Mouse (Mus musculus) B cell, adult 67 days (primary cell): ENCODE data around the gene Arl2. TPM values are rescaled to one million over a fixed set of nuclear protein-coding genes. Genes with fewer than 3 reads are reported as not detected.

Experiments used
- total RNA-seq, 2 experiments: library from RNA; stranded (reverse); gene quantifications; 4 replicates each; pipeline ENCODE4 v1.2.4; 2023

The Arl2 gene
- 10 to 100 TPM; 31.4 to 32.2 TPM for total RNA-seq

DNA sequence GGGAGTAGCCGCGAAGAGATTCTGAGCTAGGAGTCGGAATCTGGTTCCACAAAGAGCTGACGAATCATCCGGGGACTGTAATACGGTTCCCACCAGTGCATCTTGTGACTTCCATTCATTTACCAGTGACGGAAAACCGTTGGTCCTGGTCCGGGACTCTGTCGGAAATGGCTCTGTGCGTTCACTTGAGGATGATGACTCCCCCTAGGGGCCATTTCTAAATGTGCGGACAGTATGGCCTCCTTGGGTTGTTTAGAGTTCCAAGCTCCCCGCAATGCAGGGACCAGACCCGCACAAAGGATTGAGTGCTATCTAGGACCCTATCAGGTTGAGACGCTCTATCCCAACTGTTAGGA, at the start of gene Arl2:
TSS of gene Arl2 (minus strand) at position 155 of the 356 bp plus-strand sequence.

DNA sequence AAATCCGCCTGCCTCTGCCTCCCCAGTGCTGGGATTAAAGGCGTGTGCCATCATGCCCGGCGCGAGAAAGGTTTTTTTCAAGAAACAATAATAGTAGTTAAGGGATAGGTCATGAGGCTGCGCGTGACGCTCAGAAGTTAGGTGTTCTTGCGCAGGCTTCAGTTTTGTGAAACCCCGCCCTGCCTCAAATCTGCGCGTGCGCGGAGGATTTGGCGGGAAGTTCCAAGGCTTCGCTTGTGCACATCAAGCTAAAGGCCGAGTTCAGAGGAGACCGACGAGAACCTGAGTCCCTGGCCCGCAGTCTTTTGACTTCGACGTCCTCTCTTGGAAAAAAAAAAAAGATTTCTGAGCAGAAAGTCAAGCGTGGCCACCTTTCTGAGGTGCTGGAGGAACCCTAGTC, 42.8 kb upstream of the Arl2 start, which contains the start of gene Majin:
TSS of gene Majin (plus strand) at position 258 of the 400 bp plus-strand sequence.

GRCm38 (mm10) chr19:6140678-6141393, 512 bp downstream of the Arl2 start, which contains the start of gene Batf2:
Gene Batf2 (plus strand): TSS chr19:6140983.

DNA sequence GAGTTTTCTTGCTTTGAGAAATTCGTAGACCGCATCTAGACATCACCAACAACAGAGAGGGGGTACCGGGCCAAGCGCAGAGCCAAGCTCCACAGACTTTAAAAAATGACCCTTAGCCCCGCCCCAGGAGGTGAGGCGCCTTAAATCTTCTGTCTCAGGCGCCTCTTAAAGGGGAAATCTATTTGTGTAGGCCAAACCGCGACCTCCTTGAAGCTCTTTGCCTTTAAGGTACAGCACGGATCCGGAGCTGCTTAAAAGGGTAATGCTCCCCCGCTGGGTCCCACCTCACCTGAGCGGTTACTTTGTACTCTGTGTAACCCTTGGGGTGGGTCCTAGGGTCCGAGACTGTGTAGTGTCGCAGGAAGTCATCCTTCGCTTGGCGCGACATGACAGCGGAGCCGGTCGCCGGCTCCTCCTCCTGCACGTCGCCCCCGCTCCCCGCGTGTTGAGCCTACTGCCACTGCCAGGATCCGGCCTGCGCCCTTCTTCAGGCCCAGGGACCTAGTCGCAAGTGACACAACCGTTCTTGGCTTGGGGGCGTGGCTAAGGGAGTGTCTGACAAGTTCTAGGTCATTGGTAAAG, 13.5 kb downstream of the Arl2 start, which contains the start of gene Snx15:
TSS of gene Snx15 (minus strand) at position 545 of the 582 bp plus-strand sequence.

DNA sequence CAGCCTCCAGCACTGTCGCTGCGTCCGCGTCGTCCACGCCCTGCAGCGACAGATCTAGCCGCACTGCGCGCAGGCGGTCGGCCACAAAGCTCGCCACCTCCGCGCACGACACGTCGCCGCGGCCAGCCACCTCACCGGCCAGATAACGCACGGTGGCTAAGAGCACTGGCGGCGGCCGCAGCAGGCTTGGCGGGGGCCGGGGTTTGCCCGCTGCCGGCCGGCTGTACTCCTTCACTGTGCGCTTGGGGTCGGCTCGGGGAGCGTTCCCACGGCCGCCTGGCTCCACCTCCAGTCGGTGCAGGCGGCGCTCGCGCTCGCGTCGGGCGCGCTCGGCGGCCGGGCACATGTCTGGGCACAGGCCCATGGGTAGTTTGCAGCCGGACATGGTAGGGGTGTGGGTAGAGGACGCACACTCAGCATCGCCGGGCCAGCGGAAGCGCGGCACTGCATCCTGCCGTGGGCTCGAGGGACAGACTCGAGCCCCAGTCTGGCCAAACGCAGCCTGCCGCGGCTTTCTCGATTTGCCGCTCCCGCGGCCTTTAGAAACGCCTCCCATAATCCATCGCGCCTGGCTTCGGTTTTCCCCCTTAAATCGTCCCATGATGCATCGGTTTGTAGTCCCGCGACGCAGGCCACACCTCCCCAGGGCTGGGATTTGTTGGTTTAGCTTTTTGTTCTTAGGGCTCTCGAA, 23.2 kb downstream of the Arl2 start, which contains the start of gene Sac3d1:
TSS of gene Sac3d1 (minus strand) at position 665 of the 691 bp plus-strand sequence.

DNA sequence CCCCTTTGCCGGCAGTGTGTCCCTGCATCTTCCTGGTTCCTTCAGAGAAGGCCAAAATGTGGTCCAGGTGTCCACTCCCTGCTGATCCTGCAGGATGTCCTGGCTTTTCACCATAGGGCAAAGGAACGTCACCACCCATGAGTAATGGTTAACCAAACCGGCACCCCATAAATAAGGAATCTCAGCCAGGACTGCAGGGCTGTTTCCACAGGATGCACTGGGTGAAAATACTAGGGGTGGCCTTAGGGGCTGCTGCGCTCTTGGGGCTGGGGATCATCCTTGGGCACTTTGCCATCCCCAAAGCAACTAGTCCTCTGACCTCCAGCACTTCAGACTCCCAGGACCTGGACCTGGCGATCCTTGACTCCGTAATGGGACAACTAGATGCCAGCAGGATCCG, 35.8 kb downstream of the Arl2 start, which contains the start of gene Naaladl1:
TSS of gene Naaladl1 (plus strand) at position 197 of the 400 bp plus-strand sequence.

DNA sequence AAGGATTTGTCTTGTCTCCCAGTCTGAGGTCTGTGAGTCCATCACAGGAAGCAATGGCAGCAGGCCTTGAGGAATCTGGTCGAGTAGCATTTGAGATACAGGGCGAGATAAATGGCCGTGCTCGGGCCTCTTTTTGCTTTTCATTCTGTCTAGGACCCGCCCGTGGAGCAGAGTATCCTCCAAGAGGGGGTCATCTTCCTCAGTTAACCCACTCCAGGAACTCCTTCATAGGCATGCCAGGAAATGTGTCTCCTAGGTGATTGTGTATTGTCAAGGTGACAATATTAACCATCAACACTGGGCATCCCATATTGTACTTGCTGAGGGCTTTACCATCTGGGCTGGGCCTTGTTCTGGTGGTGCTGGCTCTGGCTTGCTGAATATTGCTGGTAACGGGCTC, 47.2 kb downstream of the Arl2 start, which contains the start of gene AC131692.1:
TSS of gene AC131692.1 (plus strand) at position 301 of the 400 bp plus-strand sequence.

DNA sequence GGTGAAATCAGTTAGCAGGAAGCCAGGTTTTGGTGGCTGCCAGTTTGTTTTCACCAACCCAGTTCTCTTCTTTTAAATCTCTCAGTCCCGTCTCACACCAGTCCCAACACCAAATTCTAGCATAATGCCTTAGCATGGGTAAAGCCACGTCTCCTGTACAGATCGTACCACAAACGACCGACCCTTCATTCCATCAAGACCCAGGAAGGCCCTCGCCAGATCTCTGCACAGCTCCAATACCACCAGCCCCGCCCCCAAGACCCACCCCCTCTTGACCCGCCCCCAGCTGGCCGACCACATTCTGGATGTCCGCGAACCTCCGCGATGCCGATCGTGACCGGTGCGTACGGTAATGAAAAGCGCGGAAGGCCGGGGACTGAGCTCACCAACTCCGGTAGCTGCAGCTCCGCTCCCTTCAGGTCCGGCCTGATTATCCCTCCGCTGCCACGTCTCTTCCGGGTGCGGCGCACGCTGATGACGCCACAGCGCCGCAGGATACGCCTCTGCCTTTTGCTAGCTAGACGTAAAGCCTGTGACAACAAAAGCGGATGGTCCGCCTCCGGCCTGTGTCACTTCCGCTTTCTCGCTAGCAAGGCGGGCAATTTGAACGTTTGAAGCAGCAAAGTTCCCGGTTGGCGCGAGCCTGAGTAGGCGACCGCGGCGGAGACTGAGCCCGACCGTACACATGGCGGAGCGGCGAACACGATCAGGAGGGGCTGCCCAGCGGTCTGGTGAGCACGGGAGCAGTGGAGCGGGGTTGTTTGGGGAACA, 56.7 kb downstream of the Arl2 start, which contains the start of the genes Zfpl1 and Cdca5:
TSS of gene Zfpl1 (minus strand) at position 479 of the 771 bp plus-strand sequence.
TSS of gene Cdca5 (plus strand) at position 506 of the 771 bp plus-strand sequence.

Other genes with a start within 250 kb of the Arl2 start
- gene Tigd3, start 247.4 kb downstream of the Arl2 start, total RNA-seq = 1 to 10 TPM; 3.4 to 4.2 TPM
- 100 to 1,000 TPM; 171 to 191 TPM for gene Dpf2, start 228.5 kb downstream of the Arl2 start, total RNA-seq
- not detected for gene Cdc42ep2, start 216.7 kb downstream of the Arl2 start, total RNA-seq
- gene Pola2, start 177.3 kb downstream of the Arl2 start, total RNA-seq = 10 to 100 TPM; 77.0 to 78.2 TPM
- not detected for gene Slc22a20, start 155.4 kb downstream of the Arl2 start, total RNA-seq
- gene Capn1, start 125.7 kb downstream of the Arl2 start, total RNA-seq = 100 to 1,000 TPM in 1 of 2 experiments, 10 to 100 TPM in 1; 97.9 to 103 TPM
- gene Syvn1, start 95.0 kb downstream of the Arl2 start, total RNA-seq = 100 to 1,000 TPM; 205 to 221 TPM
- 10 to 100 TPM; 24.4 to 30.4 TPM for gene Mrpl49, start 83.8 kb downstream of the Arl2 start, total RNA-seq
- 1,000 to 10,000 TPM; 3,281 to 3,326 TPM for gene Fau, start 83.7 kb downstream of the Arl2 start, total RNA-seq
- gene Znhit2, start 80.4 kb downstream of the Arl2 start, total RNA-seq = 10 to 100 TPM; 11.5 to 17.8 TPM
- 10 to 100 TPM; 11.2 to 16.4 TPM for gene Tm7sf2, start 73.2 kb downstream of the Arl2 start, total RNA-seq
- 100 to 1,000 TPM in 1 of 2 experiments, 10 to 100 TPM in 1; 83.4 to 105 TPM for gene Vps51, start 64.3 kb downstream of the Arl2 start, total RNA-seq
- gene Tmem262, start 61.5 kb downstream of the Arl2 start, total RNA-seq = not detected
- not detected for gene Gm28374, start 59.3 kb downstream of the Arl2 start, total RNA-seq
- 10 to 100 TPM; 51.4 to 65.8 TPM for gene Zfpl1, start 56.6 kb downstream of the Arl2 start, total RNA-seq
- 1 to 10 TPM; 1.6 TPM for gene Cdca5, start 56.6 kb downstream of the Arl2 start, total RNA-seq
- not detected for gene AC131692.1, start 47.1 kb downstream of the Arl2 start, total RNA-seq
- not detected for gene Naaladl1, start 35.8 kb downstream of the Arl2 start, total RNA-seq
- 1 to 10 TPM; 8.8 to 10.0 TPM for gene Sac3d1, start 22.9 kb downstream of the Arl2 start, total RNA-seq
- 10 to 100 TPM; 41.1 to 46.7 TPM for gene Snx15, start 13.2 kb downstream of the Arl2 start, total RNA-seq
- not detected for gene Batf2, start 565 bp downstream of the Arl2 start, total RNA-seq
- not detected for gene Majin, start 42.8 kb upstream of the Arl2 start, total RNA-seq
- gene Gpha2, start 84.8 kb upstream of the Arl2 start, total RNA-seq = not detected
- 10 to 100 TPM; 25.7 to 33.0 TPM for gene Ppp2r5b, start 94.3 kb upstream of the Arl2 start, total RNA-seq
- 100 to 1,000 TPM; 105 to 123 TPM for gene Atg2a, start 100.1 kb upstream of the Arl2 start, total RNA-seq
- gene Ehd1, start 135.2 kb upstream of the Arl2 start, total RNA-seq = 100 to 1,000 TPM; 212 to 217 TPM
- 1 to 10 TPM; 8.0 to 9.0 TPM for gene Cdc42bpg, start 164.9 kb upstream of the Arl2 start, total RNA-seq
- gene Men1, start 193.4 kb upstream of the Arl2 start, total RNA-seq = 10 to 100 TPM; 42.3 to 45.0 TPM
- gene Map4k2, start 199.6 kb upstream of the Arl2 start, total RNA-seq = 100 to 1,000 TPM; 638 TPM
- 1,000 to 10,000 TPM in 1 of 2 experiments, 100 to 1,000 TPM in 1; 928 to 1,009 TPM for gene Sf1, start 222.1 kb upstream of the Arl2 start, total RNA-seq
- gene Pygm, start 242.9 kb upstream of the Arl2 start, total RNA-seq = 10 to 100 TPM; 17.5 to 19.3 TPM